In genomic region chr3:86545945-86546344, GRCm38 (mm10) we compare ENCODE assay signal across 9 mouse cellular contexts. TPM values are rescaled to one million over a fixed set of nuclear protein-coding genes. Genes with fewer than 3 reads are reported as not detected.
DNase-seq lines count a peak whose midpoint lies in the region; ATAC-seq and TF ChIP-seq lines count a peak whose summit lies in the region.
"Had no signal": no experiment of that assay in that cellular context is flagged by ENCODE, and none has a peak within 500 bp of the region (broad histone marks: within the 10 kb centered on the region; RNA-seq: fewer than 3 reads in every experiment).

No protein-coding gene starts in this region.

- peak overlapping the region; percentile 55 for H3K4me3 ChIP-seq in forebrain, embryonic 10.5 days
- H3K4me3 ChIP-seq in forebrain, embryonic 16.5 days (replicated peaks; ENCODE audit: low read length), result no peak overlapping the region; the same call in 1 of the 2 replicates
- peak overlapping the region; percentile 58 for H3K4me3 ChIP-seq in heart, embryonic 16.5 days (ENCODE audit: low read length)
- no peak overlapping the region for H3K4me3 ChIP-seq in liver, embryonic 14.5 days (ENCODE audit: insufficient read depth in 1 of 2, low read depth in 2 of 2, low read length in 2 of 2)

- H3K9ac ChIP-seq in forebrain, embryonic 16.5 days (replicated peaks; ENCODE audit: low read depth, low read length), result no peak overlapping the region
- H3K9ac ChIP-seq in heart, embryonic 16.5 days (ENCODE audit: low read length), result no peak overlapping the region
- H3K9ac ChIP-seq in liver, embryonic 14.5 days (replicated peaks), result no peak overlapping the region

- H3K4me1 ChIP-seq in forebrain, embryonic 10.5 days, result peaks cover 59% of the 10 kb centered on the region
- peaks cover 20% of the 10 kb centered on the region for H3K4me1 ChIP-seq in forebrain, embryonic 16.5 days (replicated peaks; ENCODE audit: control insufficient read depth, insufficient read depth, low read length)
- H3K4me1 ChIP-seq in heart, embryonic 16.5 days (ENCODE audit: control insufficient read depth, insufficient read depth, low read length), result peaks cover 11% of the 10 kb centered on the region
- no peaks in the 10 kb centered on the region for H3K4me1 ChIP-seq in liver, embryonic 14.5 days (replicated peaks; ENCODE audit: control insufficient read depth in 2 of 2, insufficient read depth in 2 of 2, low read length in 1 of 2)

- DNase-seq in forebrain, embryonic 10.5 days (ENCODE audit: extremely low spot score, low spot score), result no peak
- peak; percentile 25 to 27 for DNase-seq in B cell, adult 2 months
- no peak for DNase-seq in liver, embryonic 14.5 days (ENCODE audit: low read depth in 3 of 3, low spot score in 3 of 3)
- no peak for DNase-seq in left cerebral cortex, adult 18-20 months (ENCODE audit: low spot score in 2 of 2)
- no peak for DNase-seq in adipocyte (ENCODE audit: low spot score)
- no peak for DNase-seq in layer of hippocampus, adult 11-12 months (ENCODE audit: low spot score)

- H3K27me3 ChIP-seq in forebrain, embryonic 10.5 days (ENCODE audit: poor library complexity, severe bottlenecking), result peaks cover 100% of the 10 kb centered on the region
- peaks cover 44% of the 10 kb centered on the region for H3K27me3 ChIP-seq in forebrain, embryonic 16.5 days (replicated peaks; ENCODE audit: control insufficient read depth, insufficient read depth, low read length)
- peaks cover 15% of the 10 kb centered on the region for H3K27me3 ChIP-seq in heart, embryonic 16.5 days (ENCODE audit: control insufficient read depth, insufficient read depth, low read length)
- peaks cover 49% of the 10 kb centered on the region for H3K27me3 ChIP-seq in liver, embryonic 14.5 days (ENCODE audit: control insufficient read depth, insufficient read depth, low read length)

- H3K36me3 ChIP-seq in forebrain, embryonic 10.5 days (replicated peaks), result no peaks in the 10 kb centered on the region
- no peaks in the 10 kb centered on the region for H3K36me3 ChIP-seq in forebrain, embryonic 16.5 days (ENCODE audit: control insufficient read depth, insufficient read depth)
- H3K36me3 ChIP-seq in heart, embryonic 16.5 days (ENCODE audit: control insufficient read depth, insufficient read depth), result no peaks in the 10 kb centered on the region
- H3K36me3 ChIP-seq in liver, embryonic 14.5 days (replicated peaks; ENCODE audit: control insufficient read depth, insufficient read depth, low read depth), result no peaks in the 10 kb centered on the region

- 18% methylated on average over 5 of the region's 5 CpGs for WGBS in forebrain, embryonic 10.5 days
- 18% methylated on average over 5 of the region's 5 CpGs for WGBS in forebrain, embryonic 16.5 days
- 33% methylated on average over 5 of the region's 5 CpGs for WGBS in heart, embryonic 16.5 days
- WGBS in liver, embryonic 14.5 days (ENCODE audit: insufficient replicate concordance), result 20% methylated on average over 5 of the region's 5 CpGs

- TF ChIP-seq EP300 in liver, embryonic 14.5 days (IDR thresholded peaks at IDR 0.05; ENCODE audit: low read depth), result no peak

- no peak for TF ChIP-seq CTCF in liver, embryonic 14.5 days (IDR thresholded peaks at IDR 0.05; ENCODE audit: low read depth)

- ATAC-seq in forebrain, embryonic 16.5 days, result no peak
- ATAC-seq in heart, embryonic 16.5 days (replicated peaks; ENCODE audit: extremely low read depth, insufficient read depth, low FRiP score), result no peak
- ATAC-seq in liver, embryonic 14.5 days (ENCODE audit: insufficient read depth), result no peak

- H3K9me3 ChIP-seq in forebrain, embryonic 10.5 days, result no peaks in the 10 kb centered on the region
- no peaks in the 10 kb centered on the region for H3K9me3 ChIP-seq in forebrain, embryonic 16.5 days (ENCODE audit: control insufficient read depth, low read length)
- no peaks in the 10 kb centered on the region for H3K9me3 ChIP-seq in heart, embryonic 16.5 days (replicated peaks; ENCODE audit: control insufficient read depth, low read length)
- no peaks in the 10 kb centered on the region for H3K9me3 ChIP-seq in liver, embryonic 14.5 days (ENCODE audit: control insufficient read depth, low read length)

- H3K4me2 ChIP-seq in forebrain, embryonic 16.5 days (ENCODE audit: low read length), result no peak overlapping the region; the same call in 1 of the 2 replicates
- peak overlapping the region; percentile 66 for H3K4me2 ChIP-seq in heart, embryonic 16.5 days (ENCODE audit: low read depth, low read length)
- H3K4me2 ChIP-seq in liver, embryonic 14.5 days (ENCODE audit: low read depth), result peak overlapping the region; percentile 49

- no peak overlapping the region for H3K27ac ChIP-seq in forebrain, embryonic 10.5 days
- no peak overlapping the region for H3K27ac ChIP-seq in forebrain, embryonic 16.5 days (ENCODE audit: low read length)
- H3K27ac ChIP-seq in heart, embryonic 16.5 days (ENCODE audit: low read length), result no peak overlapping the region
- H3K27ac ChIP-seq in liver, embryonic 14.5 days, result no peak overlapping the region

RNA-seq across cellular contexts. Expression of gene Mab21l2, which starts 2.5 kb away (rescaled TPM):
- 8.4 and 14.7 TPM in 2 replicates for polyA plus RNA-seq in forebrain, embryonic 10.5 days (2016; fragmentation: Nextera tagmentation; extraction: Ambion mirVana)
- polyA plus RNA-seq in forebrain, embryonic 16.5 days (2015; fragmentation: Nextera tagmentation; extraction: Ambion mirVana), result 2.0 and 3.0 TPM in 2 replicates
- 1.1 and 1.2 TPM in 2 replicates for polyA plus RNA-seq in heart, embryonic 16.5 days (2015; fragmentation: Nextera tagmentation; extraction: Ambion mirVana)
- polyA plus RNA-seq in liver, embryonic 14.5 days (2012; rRNA removed), result 0.31 and 0.69 TPM in 2 replicates
- 0.15 and 0.23 TPM in 2 replicates for polyA plus RNA-seq in liver, embryonic 14.5 days (2014; fragmentation: Nextera tagmentation; extraction: Ambion mirVana)
- total RNA-seq in left cerebral cortex, adult 18-20 months (2021), result under 1 TPM; 0.35 to 0.51 TPM
- total RNA-seq: monocyte, adult 5-6 weeks had no signal

Comparison
In these comparisons a context has a peak if more than half of its experiments do, and no peak if none do; other contexts are left out.
1. H3K4me3 ChIP-seq: peak in forebrain, embryonic 10.5 days (single experiment) and heart, embryonic 16.5 days (single experiment); none in forebrain, embryonic 16.5 days (single experiment) and liver, embryonic 14.5 days (0 of 2).
2. DNase-seq: peak in B cell, adult 2 months (2 of 2); none in forebrain, embryonic 10.5 days (single experiment), liver, embryonic 14.5 days (0 of 3), left cerebral cortex, adult 18-20 months (0 of 2), adipocyte (single experiment) and layer of hippocampus, adult 11-12 months (single experiment).